Mouse (Mus musculus): ENCODE measurements around the gene Lrrc1. TPM values are rescaled to one million over a fixed set of nuclear protein-coding genes. Genes with fewer than 3 reads are reported as not detected.

Lrrc1 gene
- polyA plus RNA-seq, 1 experiment from 2014 or later: 22.3 TPM

- H3K27ac ChIP-seq (ENCODE audit: low read depth, low read length): no peak overlapping the region
- H3K4me2 ChIP-seq (replicated peaks; ENCODE audit: low read depth): no peak overlapping the region
- H3K9me3 ChIP-seq (ENCODE audit: control insufficient read depth): no peaks in the 10 kb centered on the region
- no peaks in the 10 kb centered on the region for H3K27me3 ChIP-seq (replicated peaks; ENCODE audit: control insufficient read depth, insufficient read depth, low read length)
- no peak overlapping the region for H3K9ac ChIP-seq (ENCODE audit: low read depth, low read length)
- no peak overlapping the region for H3K4me3 ChIP-seq (ENCODE audit: low read depth, low read length)
- H3K36me3 ChIP-seq (ENCODE audit: control insufficient read depth, insufficient read depth): no peaks in the 10 kb centered on the region
- no peak for TF ChIP-seq CTCF (IDR thresholded peaks at IDR 0.05; ENCODE audit: low read depth)
- no peak for ATAC-seq
- 70% methylated on average over 14 of the region's 14 CpGs for WGBS
- peaks cover 15% of the 10 kb centered on the region for H3K4me1 ChIP-seq (replicated peaks; ENCODE audit: control insufficient read depth, insufficient read depth, low read length)
Observed at GRCm38 (mm10) chr9:77426110-77426509, 118.6 kb downstream of the Lrrc1 start.

- no peak for ATAC-seq
- Histone ChIP-seq H3K36me3 (ENCODE audit: control insufficient read depth, insufficient read depth) (no peaks in the 10 kb centered on the region), H3K4me2 (replicated peaks; ENCODE audit: low read depth) (no peak overlapping the region), H3K27ac (ENCODE audit: low read depth, low read length) (no peak overlapping the region), H3K4me3 (ENCODE audit: low read depth, low read length) (no peak overlapping the region), H3K9ac (ENCODE audit: low read depth, low read length) (no peak overlapping the region), H3K9me3 (ENCODE audit: control insufficient read depth) (no peaks in the 10 kb centered on the region), H3K27me3 (replicated peaks; ENCODE audit: control insufficient read depth, insufficient read depth, low read length) (no peaks in the 10 kb centered on the region), H3K4me1 (replicated peaks; ENCODE audit: control insufficient read depth, insufficient read depth, low read length) (peaks cover 15% of the 10 kb centered on the region)
- 90% methylated on average over 4 of the region's 4 CpGs for WGBS
- TF ChIP-seq CTCF (IDR thresholded peaks at IDR 0.05; ENCODE audit: low read depth): no peak
Observed at GRCm38 (mm10) chr9:77425553-77425952, 119.1 kb downstream of the Lrrc1 start.

- H3K4me3 ChIP-seq (ENCODE audit: low read depth, low read length): no peak overlapping the region
- 86% methylated on average over 4 of the region's 4 CpGs for WGBS
- H3K36me3 ChIP-seq (ENCODE audit: control insufficient read depth, insufficient read depth): no peaks in the 10 kb centered on the region
- ATAC-seq: no peak
- H3K4me1 ChIP-seq (replicated peaks; ENCODE audit: control insufficient read depth, insufficient read depth, low read length): no peaks in the 10 kb centered on the region
- TF ChIP-seq CTCF (IDR thresholded peaks at IDR 0.05; ENCODE audit: low read depth): no peak
- H3K9ac ChIP-seq (ENCODE audit: low read depth, low read length): no peak overlapping the region
- H3K27ac ChIP-seq (ENCODE audit: low read depth, low read length): no peak overlapping the region
- no peak overlapping the region for H3K4me2 ChIP-seq (replicated peaks; ENCODE audit: low read depth)
- no peaks in the 10 kb centered on the region for H3K9me3 ChIP-seq (ENCODE audit: control insufficient read depth)
- H3K27me3 ChIP-seq (replicated peaks; ENCODE audit: control insufficient read depth, insufficient read depth, low read length): no peaks in the 10 kb centered on the region
Observed at GRCm38 (mm10) chr9:77420200-77420585, 124.5 kb downstream of the Lrrc1 start.

GRCm38 (mm10) chr9:77419501-77420199 is 125.0 kb downstream of the Lrrc1 start:
- 83% methylated on average over 9 of the region's 9 CpGs for WGBS
- Histone ChIP-seq H3K27me3 (replicated peaks; ENCODE audit: control insufficient read depth, insufficient read depth, low read length) (no peaks in the 10 kb centered on the region), H3K9ac (ENCODE audit: low read depth, low read length) (no peak overlapping the region), H3K4me2 (replicated peaks; ENCODE audit: low read depth) (no peak overlapping the region), H3K36me3 (ENCODE audit: control insufficient read depth, insufficient read depth) (no peaks in the 10 kb centered on the region), H3K4me3 (ENCODE audit: low read depth, low read length) (no peak overlapping the region), H3K27ac (ENCODE audit: low read depth, low read length) (no peak overlapping the region), H3K4me1 (replicated peaks; ENCODE audit: control insufficient read depth, insufficient read depth, low read length) (no peaks in the 10 kb centered on the region), H3K9me3 (ENCODE audit: control insufficient read depth) (no peaks in the 10 kb centered on the region)
- ATAC-seq: no peak
- no peak for TF ChIP-seq CTCF (IDR thresholded peaks at IDR 0.05; ENCODE audit: low read depth)

GRCm38 (mm10) chr9:77418800-77419199 is 125.9 kb downstream of the Lrrc1 start:
- H3K27ac ChIP-seq (ENCODE audit: low read depth, low read length): no peak overlapping the region
- no peaks in the 10 kb centered on the region for H3K4me1 ChIP-seq (replicated peaks; ENCODE audit: control insufficient read depth, insufficient read depth, low read length)
- H3K27me3 ChIP-seq (replicated peaks; ENCODE audit: control insufficient read depth, insufficient read depth, low read length): no peaks in the 10 kb centered on the region
- no peaks in the 10 kb centered on the region for H3K36me3 ChIP-seq (ENCODE audit: control insufficient read depth, insufficient read depth)
- H3K9ac ChIP-seq (ENCODE audit: low read depth, low read length): no peak overlapping the region
- no peaks in the 10 kb centered on the region for H3K9me3 ChIP-seq (ENCODE audit: control insufficient read depth)
- no peak overlapping the region for H3K4me2 ChIP-seq (replicated peaks; ENCODE audit: low read depth)
- ATAC-seq: no peak
- no peak for TF ChIP-seq CTCF (IDR thresholded peaks at IDR 0.05; ENCODE audit: low read depth)
- 79% methylated on average over 2 of the region's 2 CpGs for WGBS
- no peak overlapping the region for H3K4me3 ChIP-seq (ENCODE audit: low read depth, low read length)

- Histone ChIP-seq H3K4me1 (replicated peaks; ENCODE audit: control insufficient read depth, insufficient read depth, low read length) (no peaks in the 10 kb centered on the region), H3K36me3 (ENCODE audit: control insufficient read depth, insufficient read depth) (no peaks in the 10 kb centered on the region), H3K9ac (ENCODE audit: low read depth, low read length) (no peak overlapping the region), H3K9me3 (ENCODE audit: control insufficient read depth) (no peaks in the 10 kb centered on the region), H3K4me3 (ENCODE audit: low read depth, low read length) (no peak overlapping the region), H3K27ac (ENCODE audit: low read depth, low read length) (no peak overlapping the region), H3K27me3 (replicated peaks; ENCODE audit: control insufficient read depth, insufficient read depth, low read length) (no peaks in the 10 kb centered on the region), H3K4me2 (replicated peaks; ENCODE audit: low read depth) (no peak overlapping the region)
- no peak for ATAC-seq
- WGBS: 96% methylated on average over 4 of the region's 4 CpGs
- no peak for TF ChIP-seq CTCF (IDR thresholded peaks at IDR 0.05; ENCODE audit: low read depth)
Observed at GRCm38 (mm10) chr9:77416486-77416885, 128.2 kb downstream of the Lrrc1 start.
